Mouse (Mus musculus) R1 (cell line): Measurements from ENCODE around the gene Dynlt1b.
"Not testable (repeated sequence)": the region's sequence is repeated elsewhere in the genome, so short reads cannot be mapped to it uniquely, and the experiment has no call there.

Experiments
- DNase-seq: peaks from one replicate; pipeline ENCODE4 v3.0.0-alpha.2; 2018; ENCODE audit warnings: low read depth, low spot score

Dynlt1b gene

GRCm38 (mm10) chr17:6461083-6461595 is 31.2 kb downstream of the Dynlt1b start:
- DNase-seq, result not testable (repeated sequence)

- not testable (repeated sequence) for DNase-seq
Measured at GRCm38 (mm10) chr17:6465735-6466134, 35.8 kb downstream of the Dynlt1b start.

- DNase-seq, result peak; percentile 99
Measured at GRCm38 (mm10) chr17:6467638-6468461, 37.9 kb downstream of the Dynlt1b start.

GRCm38 (mm10) chr17:6470031-6470430 is 40.1 kb downstream of the Dynlt1b start:
- DNase-seq, result not testable (repeated sequence)

- not testable (repeated sequence) for DNase-seq
Measured at GRCm38 (mm10) chr17:6470671-6471070, 40.8 kb downstream of the Dynlt1b start.

GRCm38 (mm10) chr17:6475270-6475669 is 45.4 kb downstream of the Dynlt1b start:
- not testable (repeated sequence) for DNase-seq

GRCm38 (mm10) chr17:6475913-6476312 is 46.0 kb downstream of the Dynlt1b start:
- DNase-seq, result peak; percentile 48

- DNase-seq, result peak; percentile 83
Measured at GRCm38 (mm10) chr17:6476495-6476947, 46.6 kb downstream of the Dynlt1b start.

- DNase-seq, result peak; percentile 81
Measured at GRCm38 (mm10) chr17:6477026-6477425, 47.1 kb downstream of the Dynlt1b start.

- DNase-seq, result peak; percentile 85
Measured at GRCm38 (mm10) chr17:6480855-6481589, 51.1 kb downstream of the Dynlt1b start.

GRCm38 (mm10) chr17:6481590-6481963 is 51.7 kb downstream of the Dynlt1b start:
- DNase-seq, result not testable (repeated sequence)

- DNase-seq, result not testable (repeated sequence)
Measured at GRCm38 (mm10) chr17:6482248-6482647, 52.3 kb downstream of the Dynlt1b start.
